Mouse (Mus musculus) cerebellum, adult 2 months (tissue): ENCODE data around the gene Pgpep1l. TPM values are rescaled to one million over a fixed set of nuclear protein-coding genes. Genes with fewer than 3 reads are reported as not detected.

Experiments used
- DNase-seq, 2 experiments: peaks; one replicate each; pipeline ENCODE4 v3.0.0; 2021
- H3K27ac ChIP-seq: fragments of 200-500 bp; 2 replicates; pipeline ENCODE4 v1.5.1; 2012; ENCODE audit warnings: low read length, control low read depth, inconsistent platforms; ENCODE audit not compliant: insufficient read depth
- H3K27me3 ChIP-seq: fragments of 200-500 bp; 2 replicates; pipeline ENCODE4 v1.6.1; 2012; ENCODE audit warnings: inconsistent platforms, mild to moderate bottlenecking, low read length, moderate library complexity; ENCODE audit not compliant: control insufficient read depth, insufficient read depth
- H3K4me1 ChIP-seq: fragments of 200-500 bp; 2 replicates; pipeline ENCODE4 v1.6.1; 2011; ENCODE audit warnings: low read length; ENCODE audit not compliant: control insufficient read depth, insufficient read depth
- H3K4me3 ChIP-seq: fragments of 200-500 bp; replicated peaks from 2 replicates; pipeline ENCODE3; 2011; ENCODE audit warnings: mild to moderate bottlenecking, low read depth, low read length, control low read depth; ENCODE audit not compliant: insufficient read depth
- CTCF ChIP-seq: fragments of 200-500 bp; IDR thresholded peaks from 2 replicates; pipeline ENCODE4 v1.5.1; 2011; ENCODE audit warnings: low read depth, mild to moderate bottlenecking, control low read depth, low read length, moderate library complexity, borderline replicate concordance; ENCODE audit not compliant: insufficient read depth
- POLR2A ChIP-seq: fragments of 200-500 bp; IDR thresholded peaks from 2 replicates; pipeline ENCODE4 v1.6.1; 2011; ENCODE audit warnings: low read length, control low read depth, borderline replicate concordance; ENCODE audit not compliant: insufficient read depth
- WGBS: fragments of 180-500 bp; shearing (Covaris S2); methylation state at CpG from one replicate; pipeline ENCODE4 v1.1.7; 2018; 5-methylcytosine and 5-hydroxymethylcytosine counted together
- polyA plus RNA-seq: library from polyadenylated mRNA; depleted of rRNA; stranded (reverse); fragments of >200 nt; gene quantifications from 2 replicates; pipeline ENCODE4 v1.2.3, GENCODE M21; 2012; rRNA removed

Gene Pgpep1l
- 0.19 and 0.36 TPM in 2 replicates for polyA plus RNA-seq

- no peak for TF ChIP-seq CTCF
- TF ChIP-seq POLR2A, result no peak
- Histone ChIP-seq H3K4me1 (peaks cover 4% of the 10 kb centered on the region; the same call in 1 of the 2 replicates), H3K27me3 (no peaks in the 10 kb centered on the region), H3K4me3 (peak within 1 kb of the TSS; percentile 31), H3K27ac (no peak within 1 kb of the TSS)
- 4% methylated on average over 25 of the region's 25 CpGs for WGBS
- peak; percentile 17 to 21 for DNase-seq
Measured at GRCm38 (mm10) chr7:68264028-68264453, at the start of gene Pgpep1l. Gene Pgpep1l (minus strand): TSS chr7:68264233.

GRCm38 (mm10) chr7:68313038-68313782 lies 49.2 kb upstream of the Pgpep1l start:
- Histone ChIP-seq H3K4me1 (peaks cover 24% of the 10 kb centered on the region), H3K4me3 (no peak overlapping the region), H3K27me3 (no peaks in the 10 kb centered on the region), H3K27ac (no peak overlapping the region)
- no peak for DNase-seq
- 87% methylated on average over 14 of the region's 14 CpGs for WGBS
- TF ChIP-seq POLR2A (no peak), CTCF (no peak)

- DNase-seq, result peak; percentile 20 to 53
- H3K27me3 ChIP-seq, result no peaks in the 10 kb centered on the region
- H3K4me1 ChIP-seq, result peaks cover 21% of the 10 kb centered on the region
- H3K27ac ChIP-seq, result no peak overlapping the region
- no peak overlapping the region for H3K4me3 ChIP-seq
- TF ChIP-seq POLR2A (no peak), CTCF (no peak)
- WGBS, result 35% methylated on average over 5 of the region's 5 CpGs
Measured at GRCm38 (mm10) chr7:68312395-68312794, 48.4 kb upstream of the Pgpep1l start.

- H3K27ac ChIP-seq, result no peak overlapping the region
- H3K27me3 ChIP-seq, result no peaks in the 10 kb centered on the region
- 89% methylated on average over 6 of the region's 6 CpGs for WGBS
- no peak overlapping the region for H3K4me3 ChIP-seq
- TF ChIP-seq CTCF, result no peak
- no peak for TF ChIP-seq POLR2A
- DNase-seq, result no peak
- peaks cover 21% of the 10 kb centered on the region for H3K4me1 ChIP-seq
Measured at GRCm38 (mm10) chr7:68311469-68311868, 47.4 kb upstream of the Pgpep1l start.

GRCm38 (mm10) chr7:68306756-68307155 lies 42.7 kb upstream of the Pgpep1l start:
- Histone ChIP-seq H3K27ac (no peak overlapping the region), H3K27me3 (no peaks in the 10 kb centered on the region), H3K4me1 (no peaks in the 10 kb centered on the region; the same call in 1 of the 2 replicates), H3K4me3 (no peak overlapping the region)
- DNase-seq, result no peak
- TF ChIP-seq POLR2A, result no peak
- WGBS, result 96% methylated on average over 8 of the region's 8 CpGs

GRCm38 (mm10) chr7:68305781-68306575 lies 41.9 kb upstream of the Pgpep1l start:
- no peak for TF ChIP-seq CTCF
- no peak for TF ChIP-seq POLR2A
- Histone ChIP-seq H3K27me3 (no peaks in the 10 kb centered on the region), H3K4me3 (no peak overlapping the region), H3K27ac (no peak overlapping the region), H3K4me1 (no peaks in the 10 kb centered on the region)
- 75% methylated on average over 11 of the region's 11 CpGs for WGBS
- DNase-seq, result no peak

GRCm38 (mm10) chr7:68303685-68304084 lies 39.7 kb upstream of the Pgpep1l start:
- no peak for DNase-seq
- Histone ChIP-seq H3K27me3 (no peaks in the 10 kb centered on the region), H3K4me3 (no peak overlapping the region), H3K4me1 (no peaks in the 10 kb centered on the region), H3K27ac (no peak overlapping the region)
- 79% methylated on average over 6 of the region's 6 CpGs for WGBS
- TF ChIP-seq CTCF (no peak), POLR2A (no peak)
